Mouse (Mus musculus) testis, adult 2 months (tissue): Measurements from ENCODE around the gene Cdh22. TPM values are rescaled to one million over a fixed set of nuclear protein-coding genes. Genes with fewer than 3 reads are reported as not detected.

Source experiments
- H3K27ac ChIP-seq: fragments of 200-500 bp; 2 replicates; pipeline ENCODE4 v1.5.1; 2012; ENCODE audit warnings: low read depth, low read length; ENCODE audit not compliant: control insufficient read depth, insufficient read depth
- H3K27me3 ChIP-seq: fragments of 200-500 bp; 2 replicates; pipeline ENCODE4 v1.6.1; 2012; ENCODE audit warnings: mild to moderate bottlenecking, low read length, moderate library complexity; ENCODE audit not compliant: control insufficient read depth, insufficient read depth
- H3K36me3 ChIP-seq: fragments of 200-500 bp; 2 replicates; pipeline ENCODE4 v1.6.1; 2012; ENCODE audit warnings: mild to moderate bottlenecking, low read length; ENCODE audit not compliant: control insufficient read depth, insufficient read depth
- H3K4me1 ChIP-seq: fragments of 200-500 bp; 2 replicates; pipeline ENCODE4 v1.6.1; 2012; ENCODE audit warnings: low read length; ENCODE audit not compliant: control insufficient read depth, insufficient read depth
- H3K4me3 ChIP-seq: fragments of 200-500 bp; 2 replicates; pipeline ENCODE4 v1.5.1; 2012; ENCODE audit warnings: low read depth, mild to moderate bottlenecking, low read length, moderate library complexity, mixed read lengths; ENCODE audit not compliant: control insufficient read depth
- CTCF ChIP-seq: fragments of 200-500 bp; IDR thresholded peaks from 2 replicates; pipeline ENCODE4 v1.5.1; 2012; ENCODE audit warnings: low read depth, mild to moderate bottlenecking, inconsistent platforms, low read length, moderate library complexity; ENCODE audit not compliant: control insufficient read depth, insufficient read depth, insufficient replicate concordance
- POLR2A ChIP-seq: fragments of 200-500 bp; IDR thresholded peaks from 2 replicates; pipeline ENCODE4 v1.6.1; 2012; ENCODE audit warnings: low read depth, mild to moderate bottlenecking, inconsistent platforms, low read length, moderate library complexity; ENCODE audit not compliant: control insufficient read depth
- polyA plus RNA-seq: library from polyadenylated mRNA; depleted of rRNA; stranded (reverse); fragments of >200 nt; gene quantifications from 2 replicates; pipeline ENCODE4 v1.2.3, GENCODE M21; 2012

Gene Cdh22
- polyA plus RNA-seq, 1 experiment = 0.37 TPM

GRCm38 (mm10) chr2:165220347-165220945, 14.2 kb downstream of the Cdh22 start:
- Histone ChIP-seq H3K27me3 (no peaks in the 10 kb centered on the region), H3K4me3 (no peak overlapping the region)
- TF ChIP-seq CTCF (no peak), POLR2A (no peak)

GRCm38 (mm10) chr2:165218954-165219353, 15.7 kb downstream of the Cdh22 start:
- Histone ChIP-seq H3K4me1 (peaks cover 5% of the 10 kb centered on the region; the same call in 1 of the 2 replicates), H3K4me3 (no peak overlapping the region), H3K27ac (no peak overlapping the region), H3K27me3 (no peaks in the 10 kb centered on the region), H3K36me3 (no peaks in the 10 kb centered on the region)
- TF ChIP-seq CTCF (no peak), POLR2A (no peak)

More at GRCm38 (mm10) chr2:165220347-165220945, 14.2 kb downstream of the Cdh22 start:
- H3K36me3 ChIP-seq = no peaks in the 10 kb centered on the region
- no peak overlapping the region for H3K27ac ChIP-seq
- H3K4me1 ChIP-seq = peaks cover 1% of the 10 kb centered on the region; the same call in 1 of the 2 replicates

GRCm38 (mm10) chr2:165217361-165218149, 17.1 kb downstream of the Cdh22 start:
- no peaks in the 10 kb centered on the region for H3K27me3 ChIP-seq
- no peak overlapping the region for H3K4me3 ChIP-seq
- H3K27ac ChIP-seq = no peak overlapping the region
- H3K36me3 ChIP-seq = no peaks in the 10 kb centered on the region
- H3K4me1 ChIP-seq = peaks cover 5% of the 10 kb centered on the region; the same call in 1 of the 2 replicates
- no peak for TF ChIP-seq POLR2A
- TF ChIP-seq CTCF = no peak

GRCm38 (mm10) chr2:165215103-165215951, 19.3 kb downstream of the Cdh22 start:
- Histone ChIP-seq H3K27ac (no peak overlapping the region), H3K4me1 (peaks cover 5% of the 10 kb centered on the region; the same call in 1 of the 2 replicates), H3K36me3 (no peaks in the 10 kb centered on the region), H3K27me3 (no peaks in the 10 kb centered on the region), H3K4me3 (no peak overlapping the region; the same call in 1 of the 2 replicates)
- TF ChIP-seq POLR2A (no peak), CTCF (no peak)

- Histone ChIP-seq H3K4me3 (no peak overlapping the region), H3K27me3 (no peaks in the 10 kb centered on the region), H3K27ac (no peak overlapping the region), H3K36me3 (no peaks in the 10 kb centered on the region), H3K4me1 (peaks cover 5% of the 10 kb centered on the region; the same call in 1 of the 2 replicates)
- TF ChIP-seq POLR2A = no peak
Measured at GRCm38 (mm10) chr2:165211426-165212079, 23.1 kb downstream of the Cdh22 start.

GRCm38 (mm10) chr2:165210948-165211347, 23.7 kb downstream of the Cdh22 start:
- Histone ChIP-seq H3K27ac (no peak overlapping the region), H3K36me3 (no peaks in the 10 kb centered on the region), H3K4me1 (peaks cover 5% of the 10 kb centered on the region; the same call in 1 of the 2 replicates), H3K4me3 (no peak overlapping the region), H3K27me3 (no peaks in the 10 kb centered on the region)
- TF ChIP-seq POLR2A (no peak), CTCF (no peak)
